Mouse (Mus musculus) midbrain, embryonic 15.5 days (tissue): ENCODE results near the gene Rnf225. TPM values are rescaled to one million over a fixed set of nuclear protein-coding genes. Genes with fewer than 3 reads are reported as not detected.
"Not testable (repeated sequence)": the region's sequence is repeated elsewhere in the genome, so short reads cannot be mapped to it uniquely, and the experiment has no call there.

Experiments used
- ATAC-seq: fragments of 200-750 bp; cut with Nextera tagmentation; replicated peaks from 2 replicates; pipeline ENCODE4 v1.8.0; 2017; ENCODE audit warnings: moderate TSS enrichment
- H3K27ac ChIP-seq: fragments of 300-500 bp; sonication (generic); 2 replicates; pipeline ENCODE4 v1.5.1; 2015; ENCODE audit warnings: mild to moderate bottlenecking, inconsistent platforms
- H3K27me3 ChIP-seq: fragments of 300-500 bp; sonication (generic); replicated peaks from 2 replicates; pipeline ENCODE4 v1.6.1; 2015; ENCODE audit warnings: inconsistent platforms
- H3K36me3 ChIP-seq: fragments of 300-500 bp; sonication (generic); replicated peaks from 2 replicates; pipeline ENCODE4 v1.6.1; 2015; ENCODE audit warnings: inconsistent platforms
- H3K4me1 ChIP-seq: fragments of 300-500 bp; sonication (generic); 2 replicates; pipeline ENCODE4 v1.6.1; 2015; ENCODE audit warnings: inconsistent platforms
- H3K4me2 ChIP-seq: fragments of 300-500 bp; sonication (generic); 2 replicates; pipeline ENCODE4 v1.6.1; 2015; ENCODE audit warnings: inconsistent platforms, mild to moderate bottlenecking, moderate library complexity
- H3K4me3 ChIP-seq: fragments of 300-500 bp; sonication (generic); 2 replicates; pipeline ENCODE4 v1.5.1; 2015; ENCODE audit warnings: mild to moderate bottlenecking, inconsistent platforms
- H3K9ac ChIP-seq: fragments of 300-500 bp; sonication (generic); 2 replicates; pipeline ENCODE4 v1.6.1; 2015; ENCODE audit warnings: mild to moderate bottlenecking, inconsistent platforms
- H3K9me3 ChIP-seq: fragments of 300-500 bp; sonication (generic); 2 replicates; pipeline ENCODE4 v1.6.1; 2016; ENCODE audit warnings: inconsistent platforms
- WGBS: fragments of 180-500 bp; shearing (Covaris S2); methylation state at CpG from one replicate; pipeline ENCODE4 v1.1.7; 2015; ENCODE audit warnings: mixed read lengths; 5-methylcytosine and 5-hydroxymethylcytosine counted together
- polyA plus RNA-seq: library from polyadenylated mRNA; unstranded; fragments of >200 nt; fragmentation: Nextera tagmentation; extraction: Ambion mirVana; gene quantifications from 2 replicates; pipeline ENCODE4 v1.2.1, GENCODE M21; 2015

Rnf225 gene
- polyA plus RNA-seq, 1 experiment from 2014 or later, result 0.90 TPM

DNA sequence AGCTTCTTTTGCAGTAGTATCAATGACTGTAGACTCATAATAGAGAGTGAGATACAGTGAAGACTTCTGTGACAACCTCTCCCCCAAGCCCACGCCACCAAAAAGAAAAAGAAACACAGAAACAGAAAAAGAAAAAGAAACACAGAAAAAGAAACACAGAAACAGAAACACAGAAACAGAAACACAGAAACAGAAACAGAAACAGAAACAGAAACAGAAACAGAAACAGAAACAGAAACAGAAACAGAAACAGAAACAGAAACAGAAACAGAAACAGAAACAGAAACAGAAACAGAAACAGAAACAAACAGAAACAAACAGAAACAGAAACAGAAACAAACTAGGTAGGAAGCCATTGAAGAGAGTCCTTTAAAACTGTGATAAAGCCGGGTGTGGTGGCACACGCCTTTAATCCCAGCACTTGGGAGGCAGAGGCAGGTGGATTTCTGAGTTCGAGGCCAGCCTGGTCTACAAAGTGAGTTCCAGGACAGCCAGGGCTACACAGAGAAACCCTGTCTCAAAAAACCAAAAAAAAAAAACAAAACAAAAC is 10.1 kb downstream of the Rnf225 start:
- not testable (repeated sequence) for H3K9ac ChIP-seq, ATAC-seq, H3K36me3 ChIP-seq, H3K27me3 ChIP-seq, H3K27ac ChIP-seq, H3K4me2 ChIP-seq, H3K4me3 ChIP-seq, H3K9me3 ChIP-seq, H3K4me1 ChIP-seq
- 92% methylated on average over 4 of the region's 4 CpGs for WGBS

DNA sequence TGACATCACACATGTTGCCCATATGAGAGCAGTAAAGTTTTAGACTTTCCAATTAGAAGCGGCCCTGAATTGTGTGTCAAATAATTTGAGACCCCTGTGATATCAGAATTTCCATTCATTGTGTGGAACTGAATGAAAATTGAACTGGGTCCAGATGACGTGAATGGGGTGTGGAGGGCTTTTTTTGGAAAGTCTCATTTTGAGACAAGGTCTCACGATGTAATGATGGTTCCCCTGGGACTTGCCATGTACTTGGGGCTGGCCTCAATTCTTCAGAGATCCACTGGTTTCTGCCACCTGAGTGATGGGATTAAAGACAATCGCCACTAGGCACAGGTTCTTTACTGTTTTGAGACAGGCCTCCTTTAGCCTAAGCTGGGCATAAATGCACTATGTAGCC is 13.4 kb downstream of the Rnf225 start:
- Histone ChIP-seq H3K36me3 (no peaks in the 10 kb centered on the region), H3K4me3 (no peak overlapping the region), H3K27ac (no peak overlapping the region), H3K9ac (no peak overlapping the region), H3K4me2 (no peak overlapping the region), H3K9me3 (no peaks in the 10 kb centered on the region), H3K4me1 (no peaks in the 10 kb centered on the region), H3K27me3 (no peaks in the 10 kb centered on the region)
- ATAC-seq, result no peak
- 90% methylated on average over 4 of the region's 4 CpGs for WGBS

DNA sequence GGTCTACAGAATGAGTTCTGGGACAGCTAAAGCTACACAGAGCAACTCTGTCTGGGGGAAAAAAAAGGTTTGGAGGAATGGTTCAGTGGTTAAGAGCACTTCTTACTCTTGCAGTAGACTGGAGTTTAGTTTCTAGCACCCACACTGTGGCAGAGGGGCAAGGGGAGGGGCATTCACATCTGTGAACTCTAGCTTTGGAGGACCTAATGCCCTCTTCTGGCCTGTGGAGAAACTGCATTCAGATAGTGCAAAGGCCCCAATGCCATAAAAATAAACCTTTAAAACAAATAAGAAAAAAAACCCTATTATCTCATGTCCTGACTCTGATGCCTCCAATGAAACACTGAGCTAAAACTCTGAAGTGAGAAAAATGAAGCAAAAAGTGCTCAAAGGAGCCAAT is 16.3 kb downstream of the Rnf225 start:
- H3K36me3 ChIP-seq, result no peaks in the 10 kb centered on the region

DNA sequence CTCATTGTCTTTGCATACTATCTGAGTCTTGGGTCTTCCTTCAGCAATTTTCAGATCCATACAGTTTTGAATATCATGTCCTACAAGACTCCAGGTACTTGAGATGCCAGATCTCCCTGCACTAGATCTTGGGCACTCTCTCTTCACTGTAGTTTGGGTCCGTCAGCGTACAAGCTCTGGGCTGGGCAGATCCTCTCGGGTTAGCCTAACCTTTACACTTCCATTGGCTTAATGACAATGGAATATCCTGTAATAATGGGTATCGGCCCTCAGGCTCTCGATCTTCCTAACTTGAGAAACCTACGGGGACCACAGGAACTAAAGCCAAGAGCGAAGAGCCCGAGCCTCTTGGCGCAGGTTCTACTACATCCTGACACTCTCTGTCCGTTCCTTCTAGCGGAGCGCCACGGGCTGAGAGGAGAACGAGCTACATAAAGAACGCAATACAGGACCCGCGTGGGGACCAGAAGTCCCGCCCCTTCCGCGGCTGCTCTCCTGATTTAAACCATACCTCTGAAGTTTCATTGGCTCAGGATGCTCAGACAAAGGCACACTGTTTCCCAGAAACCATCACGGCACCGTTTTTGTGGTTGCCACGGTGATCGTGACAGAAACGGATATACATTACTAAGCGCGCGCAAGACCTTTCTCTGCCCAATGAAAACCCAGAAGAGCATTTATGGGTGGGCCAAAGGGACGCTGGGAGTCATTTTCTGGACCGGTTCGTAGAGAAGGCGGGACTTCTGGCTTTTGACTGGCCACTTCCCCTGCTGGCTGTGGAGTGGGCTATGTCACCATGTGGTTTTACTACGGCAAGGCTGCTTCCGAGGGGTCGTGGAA is 22.0 kb downstream of the Rnf225 start:
- Histone ChIP-seq H3K27ac (peak overlapping the region; percentile 91), H3K9ac (peak overlapping the region; percentile 61), H3K9me3 (no peaks in the 10 kb centered on the region), H3K4me3 (peak overlapping the region; percentile 49), H3K4me1 (peaks cover 12% of the 10 kb centered on the region), H3K36me3 (no peaks in the 10 kb centered on the region), H3K27me3 (no peaks in the 10 kb centered on the region), H3K4me2 (peak overlapping the region; percentile 87)
- WGBS, result 7% methylated on average over 35 of the region's 35 CpGs
- ATAC-seq, result peak; percentile 98

More for the DNA sequence above, 16.3 kb downstream of the Rnf225 start:
- Histone ChIP-seq H3K4me2 (no peak overlapping the region), H3K27ac (no peak overlapping the region), H3K9me3 (no peaks in the 10 kb centered on the region), H3K27me3 (no peaks in the 10 kb centered on the region), H3K9ac (no peak overlapping the region), H3K4me1 (peaks cover under 1% of the 10 kb centered on the region), H3K4me3 (no peak overlapping the region)
- ATAC-seq, result no peak

DNA sequence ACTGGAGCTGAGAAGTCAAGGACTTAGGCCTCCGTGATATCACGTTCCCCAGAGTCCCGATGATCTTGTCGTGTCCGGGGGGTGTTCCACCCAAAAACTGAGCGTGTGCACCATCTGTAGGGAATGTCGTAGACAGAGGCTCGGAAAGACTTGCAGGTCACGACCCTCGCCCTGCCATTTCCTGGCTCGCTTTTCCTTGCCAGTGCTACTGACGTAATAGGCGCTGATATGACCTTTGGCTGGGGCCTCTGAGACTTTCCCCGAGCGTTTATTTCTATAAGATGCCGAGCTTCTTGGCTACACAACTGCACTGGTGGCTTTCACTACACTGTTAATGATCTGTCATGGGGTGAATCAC is 22.6 kb downstream of the Rnf225 start:
- 13% methylated on average over 16 of the region's 16 CpGs for WGBS
- Histone ChIP-seq H3K36me3 (no peaks in the 10 kb centered on the region), H3K4me3 (peak overlapping the region; percentile 49), H3K9me3 (no peaks in the 10 kb centered on the region), H3K4me1 (peaks cover 12% of the 10 kb centered on the region), H3K9ac (peak overlapping the region; percentile 59), H3K27ac (peak overlapping the region; percentile 91), H3K27me3 (no peaks in the 10 kb centered on the region), H3K4me2 (peak overlapping the region; percentile 87)
- peak; percentile 40; the same call in 1 of the 2 replicates for ATAC-seq

DNA sequence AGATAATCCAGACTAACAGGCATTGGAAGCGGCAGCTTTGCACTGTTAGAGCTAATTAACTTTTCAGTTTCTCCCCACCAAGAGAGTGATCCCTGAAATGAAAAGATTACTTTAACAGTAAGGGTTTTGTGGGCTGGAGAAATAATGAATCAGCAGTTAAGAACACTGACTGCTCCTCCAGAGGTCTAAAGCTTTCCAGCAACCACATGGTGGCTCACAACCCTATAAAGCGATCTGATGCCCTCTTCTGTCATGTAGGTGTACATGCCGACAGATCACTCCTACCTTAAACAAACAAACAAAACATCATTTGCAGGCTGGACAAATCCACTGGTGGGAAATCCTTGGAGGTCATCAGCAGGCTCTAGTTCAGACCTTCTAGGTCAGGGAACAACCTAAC is 27.7 kb downstream of the Rnf225 start:
- no peak overlapping the region for H3K4me3 ChIP-seq
- H3K4me2 ChIP-seq, result no peak overlapping the region
- H3K9me3 ChIP-seq, result no peaks in the 10 kb centered on the region
- no peak for ATAC-seq
- WGBS, result 58% methylated on average over 3 of the region's 3 CpGs
- H3K36me3 ChIP-seq, result no peaks in the 10 kb centered on the region
- H3K27me3 ChIP-seq, result no peaks in the 10 kb centered on the region; the same call in 1 of the 2 replicates
- H3K9ac ChIP-seq, result no peak overlapping the region
- peaks cover 5% of the 10 kb centered on the region for H3K4me1 ChIP-seq
- H3K27ac ChIP-seq, result no peak overlapping the region

DNA sequence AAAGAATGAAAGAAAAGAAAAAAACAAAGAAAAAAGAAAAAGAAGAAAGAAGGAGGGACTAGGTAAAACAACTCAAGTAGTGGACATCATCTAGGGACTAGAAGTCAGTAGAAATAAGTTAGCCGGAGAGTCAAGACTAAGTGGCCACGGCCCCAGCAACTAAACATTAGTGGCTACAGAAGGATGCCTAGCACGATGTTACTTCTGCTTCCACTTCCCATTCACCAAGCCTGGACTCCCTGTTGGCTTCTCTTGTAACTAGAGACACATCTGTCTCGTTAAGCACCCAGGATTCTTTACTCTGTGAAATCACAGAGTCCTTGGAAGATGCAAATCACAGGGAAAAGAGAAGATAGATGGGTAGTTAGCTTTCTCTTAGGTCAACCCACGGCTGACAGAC is 30.3 kb downstream of the Rnf225 start:
- H3K36me3 ChIP-seq, result no peaks in the 10 kb centered on the region
- no peak for ATAC-seq
- H3K27me3 ChIP-seq, result no peaks in the 10 kb centered on the region; the same call in 1 of the 2 replicates
- H3K4me3 ChIP-seq, result no peak overlapping the region
- H3K9ac ChIP-seq, result no peak overlapping the region
- WGBS, result 74% methylated on average over 5 of the region's 5 CpGs
- H3K9me3 ChIP-seq, result no peaks in the 10 kb centered on the region
- no peak overlapping the region for H3K4me2 ChIP-seq
- H3K27ac ChIP-seq, result no peak overlapping the region
- peaks cover 7% of the 10 kb centered on the region for H3K4me1 ChIP-seq

DNA sequence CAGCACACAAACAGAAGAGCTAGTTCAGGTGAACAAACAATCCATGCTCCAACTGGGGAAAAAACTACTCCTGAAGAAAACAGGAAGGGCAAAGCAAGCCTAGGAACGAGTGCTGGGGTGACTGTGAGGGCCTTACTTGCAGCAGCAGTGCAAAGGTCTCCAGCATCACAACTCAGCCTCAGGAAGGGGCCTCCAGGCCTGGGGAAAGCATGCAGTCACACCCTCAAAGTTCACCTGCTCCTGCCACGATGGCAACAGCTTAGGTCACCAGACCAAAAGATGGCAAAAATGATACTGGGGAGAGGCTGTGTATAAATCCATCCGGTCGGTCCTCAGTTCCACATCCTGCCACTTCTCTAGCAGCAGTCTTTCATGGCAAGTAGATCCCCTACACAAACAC is 31.7 kb downstream of the Rnf225 start:
- H3K4me3 ChIP-seq, result no peak overlapping the region
- H3K27ac ChIP-seq, result no peak overlapping the region
- no peaks in the 10 kb centered on the region for H3K9me3 ChIP-seq
- H3K36me3 ChIP-seq, result no peaks in the 10 kb centered on the region
- no peaks in the 10 kb centered on the region; the same call in 1 of the 2 replicates for H3K27me3 ChIP-seq
- WGBS, result 86% methylated on average over 4 of the region's 4 CpGs
- no peak overlapping the region for H3K4me2 ChIP-seq
- peaks cover 7% of the 10 kb centered on the region for H3K4me1 ChIP-seq
- no peak overlapping the region for H3K9ac ChIP-seq
- ATAC-seq, result no peak

DNA sequence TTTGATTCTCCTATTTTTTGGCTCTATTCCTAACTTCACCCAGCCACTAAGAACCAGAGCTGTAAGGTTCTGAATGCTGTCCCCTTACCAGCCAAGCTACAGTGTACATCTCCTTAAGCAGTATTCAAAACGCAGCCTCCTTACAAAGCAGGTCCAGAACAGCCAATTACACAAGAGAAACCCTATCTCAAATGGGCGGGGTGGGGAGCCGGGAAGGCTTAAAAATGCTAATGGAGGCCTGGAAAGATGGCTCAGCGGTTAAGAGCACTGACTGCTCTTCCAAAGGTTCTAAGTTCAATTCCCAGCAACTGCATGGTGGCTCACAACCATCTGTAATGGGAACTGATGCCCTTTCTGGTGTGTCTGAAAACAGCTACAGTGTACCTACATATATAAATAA is 32.5 kb downstream of the Rnf225 start:
- no peak for ATAC-seq
- peaks cover 9% of the 10 kb centered on the region for H3K4me1 ChIP-seq
- H3K9me3 ChIP-seq, result no peaks in the 10 kb centered on the region
- no peaks in the 10 kb centered on the region; the same call in 1 of the 2 replicates for H3K27me3 ChIP-seq
- H3K36me3 ChIP-seq, result no peaks in the 10 kb centered on the region
- H3K4me2 ChIP-seq, result no peak overlapping the region
- no peak overlapping the region for H3K4me3 ChIP-seq
- no peak overlapping the region for H3K9ac ChIP-seq
- no peak overlapping the region for H3K27ac ChIP-seq
- 9% methylated on average over 4 of the region's 4 CpGs for WGBS

DNA sequence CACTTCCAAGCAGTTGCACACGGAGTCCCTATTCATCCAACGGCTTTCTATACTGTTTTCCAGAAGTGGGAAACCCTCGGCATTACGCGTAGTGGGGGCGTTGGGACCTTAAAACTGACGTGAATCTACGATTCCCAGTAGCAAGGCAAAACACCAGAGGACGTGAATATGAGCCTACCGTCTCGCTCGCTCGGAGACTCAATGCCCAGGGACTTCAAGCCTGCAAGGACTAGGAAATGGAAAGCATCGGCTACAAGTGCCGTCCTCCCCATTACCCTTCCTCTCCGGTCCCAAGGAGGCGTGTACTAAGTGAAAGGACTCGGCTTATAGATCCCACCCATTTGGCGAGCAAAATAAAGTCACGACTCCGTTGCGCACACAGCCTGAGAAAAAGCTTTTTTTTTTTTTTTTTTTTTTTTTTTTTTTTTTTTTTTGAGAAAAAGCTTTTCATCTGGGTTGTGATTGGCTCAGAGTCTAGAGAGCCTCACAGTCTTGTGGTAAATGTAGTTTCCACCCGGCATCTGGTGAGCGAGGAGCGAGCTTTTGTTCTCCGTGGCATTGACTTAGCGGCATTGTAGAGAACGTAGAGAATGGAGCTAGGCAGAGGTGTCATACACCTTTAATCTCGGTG is 34.4 kb downstream of the Rnf225 start:
- no peaks in the 10 kb centered on the region for H3K9me3 ChIP-seq
- peak overlapping the region; percentile 85 for H3K27ac ChIP-seq
- H3K4me1 ChIP-seq, result peaks cover 18% of the 10 kb centered on the region
- ATAC-seq, result peak; percentile 78
- H3K36me3 ChIP-seq, result no peaks in the 10 kb centered on the region
- 2% methylated on average over 29 of the region's 29 CpGs for WGBS
- H3K4me3 ChIP-seq, result peak overlapping the region; percentile 51
- H3K4me2 ChIP-seq, result peak overlapping the region; percentile 61
- no peaks in the 10 kb centered on the region; the same call in 1 of the 2 replicates for H3K27me3 ChIP-seq
- peak overlapping the region; percentile 60 for H3K9ac ChIP-seq

DNA sequence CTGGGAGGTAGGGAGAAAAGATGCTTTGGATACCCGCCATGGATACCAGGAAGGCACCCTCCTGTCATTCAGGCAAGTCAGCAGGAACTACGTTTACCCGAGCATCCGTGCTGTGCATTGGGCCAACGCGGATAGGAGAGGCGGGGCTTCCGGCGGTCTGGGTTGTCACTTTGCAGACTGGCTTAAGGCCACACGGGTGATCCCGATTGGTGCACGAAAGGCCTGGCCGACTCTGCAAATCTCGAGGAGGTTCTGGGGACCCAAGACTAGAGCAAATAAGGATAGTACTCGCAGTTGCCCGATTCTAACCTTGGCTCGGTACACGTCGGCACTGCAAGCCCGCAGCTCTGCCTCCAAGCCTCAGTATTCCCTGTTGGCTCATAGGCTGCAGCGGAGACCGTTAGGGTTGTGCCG is 38.5 kb downstream of the Rnf225 start, which contains the start of gene Zfp324:
Gene Zfp324 (plus strand): TSS at position 161 of the 414 bp plus-strand sequence.
- H3K27ac ChIP-seq, result peak within 1 kb of the TSS; percentile 89
- peak; percentile 94 for ATAC-seq

DNA sequence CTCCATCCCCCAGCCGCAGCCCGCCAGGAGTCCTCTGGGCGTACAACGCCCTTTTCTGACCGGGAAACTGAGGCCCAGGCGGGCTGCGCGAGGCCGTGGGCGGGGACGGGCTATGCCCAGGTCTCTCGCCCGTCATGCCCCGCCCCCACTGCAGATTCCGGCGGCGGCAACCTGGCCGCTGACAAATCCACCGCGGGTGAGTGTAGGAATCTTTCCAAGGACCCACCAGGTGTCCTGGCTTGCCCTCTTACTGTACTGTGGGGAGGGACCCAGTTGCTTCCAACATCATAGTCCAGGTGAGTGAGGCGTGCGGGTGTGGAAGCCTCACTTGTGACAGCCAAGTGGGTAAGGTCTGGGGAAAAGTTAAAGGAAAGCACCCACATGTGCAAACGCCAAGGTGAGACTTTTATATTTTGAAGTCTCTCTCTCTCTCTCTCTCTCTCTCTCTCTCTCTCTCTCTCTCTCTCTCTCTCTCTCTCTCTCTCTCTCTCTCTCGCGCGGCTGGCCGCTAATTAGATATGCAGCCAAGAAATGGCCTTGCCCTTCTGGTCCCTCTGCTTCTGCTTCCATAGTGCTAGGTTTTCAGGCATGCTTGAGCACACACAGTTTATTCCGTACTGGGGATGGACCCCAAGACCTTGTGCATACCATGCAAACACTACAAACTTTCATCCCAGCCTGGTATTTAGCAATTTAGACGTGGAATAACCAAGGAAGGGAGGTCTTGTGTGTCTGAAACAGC is 39.1 kb downstream of the Rnf225 start:
- Histone ChIP-seq H3K9ac (peak overlapping the region; percentile 80), H3K9me3 (no peaks in the 10 kb centered on the region), H3K27ac (peak overlapping the region; percentile 89), H3K4me1 (peaks cover 28% of the 10 kb centered on the region), H3K4me3 (peak overlapping the region; percentile 64), H3K36me3 (peaks cover 18% of the 10 kb centered on the region), H3K27me3 (no peaks in the 10 kb centered on the region), H3K4me2 (peak overlapping the region; percentile 87)
- ATAC-seq, result peak; percentile 71
- WGBS, result under 1% methylated on average over 29 of the region's 29 CpGs

More for the DNA sequence above, 38.5 kb downstream of the Rnf225 start, which contains the start of gene Zfp324:
- no peaks in the 10 kb centered on the region for H3K27me3 ChIP-seq
- peak within 1 kb of the TSS; percentile 80 for H3K9ac ChIP-seq
- under 1% methylated on average over 23 of the region's 23 CpGs for WGBS
- H3K9me3 ChIP-seq, result no peaks in the 10 kb centered on the region
- peaks cover 13% of the 10 kb centered on the region for H3K36me3 ChIP-seq
- H3K4me2 ChIP-seq, result peak within 1 kb of the TSS; percentile 87
- peaks cover 31% of the 10 kb centered on the region for H3K4me1 ChIP-seq
- peak within 1 kb of the TSS; percentile 64 for H3K4me3 ChIP-seq
